Mouse (Mus musculus) midbrain, embryonic 16.5 days (tissue): ENCODE results near the gene Notch3. TPM values are rescaled to one million over a fixed set of nuclear protein-coding genes. Genes with fewer than 3 reads are reported as not detected.

Experiments
- ATAC-seq: fragments of 200-750 bp; cut with Nextera tagmentation; 2 replicates; pipeline ENCODE4 v1.8.0; 2017; ENCODE audit warnings: moderate TSS enrichment
- H3K27ac ChIP-seq: fragments of 300-500 bp; sonication (generic); 2 replicates; pipeline ENCODE4 v1.5.1; 2014; ENCODE audit warnings: mild to moderate bottlenecking, low read length, mixed read lengths
- H3K27me3 ChIP-seq: fragments of 300-500 bp; sonication (generic); 2 replicates; pipeline ENCODE4 v1.6.1; 2014; ENCODE audit warnings: low read depth, low read length, mixed read lengths; ENCODE audit not compliant: control insufficient read depth, insufficient read depth
- H3K36me3 ChIP-seq: fragments of 300-500 bp; sonication (generic); 2 replicates; pipeline ENCODE4 v1.6.1; 2014; ENCODE audit warnings: mild to moderate bottlenecking, low read length, moderate library complexity, mixed read lengths; ENCODE audit not compliant: control insufficient read depth, insufficient read depth
- H3K4me1 ChIP-seq: fragments of 300-500 bp; sonication (generic); 2 replicates; pipeline ENCODE4 v1.6.1; 2014; ENCODE audit warnings: mild to moderate bottlenecking, low read length, mixed read lengths; ENCODE audit not compliant: control insufficient read depth, insufficient read depth
- H3K4me2 ChIP-seq: fragments of 300-500 bp; sonication (generic); 2 replicates; pipeline ENCODE4 v1.6.1; 2014; ENCODE audit warnings: mild to moderate bottlenecking, low read length, mixed read lengths
- H3K4me3 ChIP-seq: fragments of 300-500 bp; sonication (generic); 2 replicates; pipeline ENCODE4 v1.5.1; 2014; ENCODE audit warnings: low read depth, mild to moderate bottlenecking, low read length, moderate library complexity, mixed read lengths
- H3K9ac ChIP-seq: fragments of 300-500 bp; sonication (generic); 2 replicates; pipeline ENCODE4 v1.6.1; 2014; ENCODE audit warnings: low read depth, low read length, mixed read lengths
- H3K9me3 ChIP-seq: fragments of 300-500 bp; sonication (generic); replicated peaks from 2 replicates; pipeline ENCODE4 v1.6.1; 2014; ENCODE audit warnings: mild to moderate bottlenecking, low read length, mixed read lengths; ENCODE audit not compliant: control insufficient read depth, poor library complexity, severe bottlenecking
- WGBS: fragments of 180-500 bp; shearing (Covaris S2); extraction: QIAGEN DNeasy Blood & Tissue Kit; methylation state at CpG from one replicate; pipeline ENCODE4 v1.1.7; 2014; 5-methylcytosine and 5-hydroxymethylcytosine counted together
- polyA plus RNA-seq: library from polyadenylated mRNA; unstranded; fragments of >200 nt; fragmentation: Nextera tagmentation; extraction: Ambion mirVana; gene quantifications from 2 replicates; pipeline ENCODE4 v1.2.1, GENCODE M21; 2015

The Notch3 gene
- polyA plus RNA-seq, 1 experiment from 2014 or later: 6.9 TPM

DNA sequence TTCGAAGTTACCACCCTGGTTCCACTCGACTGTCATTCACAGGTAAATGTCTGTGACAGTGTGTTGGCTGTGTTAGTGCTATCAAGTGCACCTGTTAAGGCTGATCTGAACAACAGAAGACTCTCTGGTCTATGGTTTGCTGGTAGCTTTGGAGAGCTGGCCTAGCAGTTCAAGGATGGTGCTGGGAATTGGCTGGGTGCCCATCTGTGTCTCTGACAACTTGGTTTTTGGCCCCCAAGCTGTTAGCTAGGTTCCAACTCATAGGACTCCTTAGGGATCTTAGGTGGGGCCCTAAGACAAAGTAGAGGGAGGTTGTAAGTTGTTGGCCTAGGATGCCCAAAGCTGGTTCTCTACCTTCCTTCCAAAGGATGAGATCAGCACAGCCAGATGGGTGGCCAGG lies 33.1 kb upstream of the Notch3 start:
- no peak for ATAC-seq
- WGBS: 95% methylated on average over 2 of the region's 2 CpGs
- Histone ChIP-seq H3K36me3 (peaks cover 38% of the 10 kb centered on the region), H3K4me1 (no peaks in the 10 kb centered on the region), H3K4me3 (no peak overlapping the region), H3K9me3 (no peaks in the 10 kb centered on the region), H3K4me2 (no peak overlapping the region), H3K9ac (no peak overlapping the region), H3K27ac (no peak overlapping the region), H3K27me3 (no peaks in the 10 kb centered on the region)

GRCm38 (mm10) chr17:32197156-32197555 lies 30.5 kb upstream of the Notch3 start:
- no peak overlapping the region for H3K9ac ChIP-seq
- H3K27me3 ChIP-seq: no peaks in the 10 kb centered on the region
- H3K36me3 ChIP-seq: peaks cover 38% of the 10 kb centered on the region
- 84% methylated on average over 14 of the region's 14 CpGs for WGBS
- H3K27ac ChIP-seq: no peak overlapping the region
- no peaks in the 10 kb centered on the region for H3K9me3 ChIP-seq
- ATAC-seq: no peak
- H3K4me1 ChIP-seq: no peaks in the 10 kb centered on the region
- no peak overlapping the region for H3K4me2 ChIP-seq
- H3K4me3 ChIP-seq: no peak overlapping the region

DNA sequence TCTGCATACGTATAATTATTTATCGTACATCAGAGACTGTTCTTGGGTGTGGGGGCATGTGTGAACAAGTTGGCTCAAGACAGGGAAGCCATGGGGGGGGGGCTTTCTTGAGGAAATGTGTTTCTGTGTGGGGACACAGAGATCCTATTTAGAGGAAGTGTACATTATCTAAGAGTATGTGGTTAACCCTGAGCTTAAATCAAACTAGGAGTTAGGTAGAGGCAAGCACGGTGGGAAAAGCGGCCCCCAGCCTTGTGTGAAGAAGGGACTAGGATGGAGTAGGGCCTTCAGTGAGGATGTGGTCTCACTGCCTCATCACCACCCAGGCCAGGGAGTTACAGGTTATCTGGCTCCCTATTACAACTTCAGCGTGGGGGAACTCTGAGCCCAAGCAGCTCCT lies 29.1 kb upstream of the Notch3 start:
- Histone ChIP-seq H3K9me3 (no peaks in the 10 kb centered on the region), H3K27me3 (no peaks in the 10 kb centered on the region), H3K36me3 (peaks cover 32% of the 10 kb centered on the region), H3K4me2 (no peak overlapping the region), H3K27ac (no peak overlapping the region), H3K4me1 (no peaks in the 10 kb centered on the region), H3K9ac (no peak overlapping the region), H3K4me3 (no peak overlapping the region)
- ATAC-seq: no peak
- WGBS: 94% methylated on average over 5 of the region's 5 CpGs

DNA sequence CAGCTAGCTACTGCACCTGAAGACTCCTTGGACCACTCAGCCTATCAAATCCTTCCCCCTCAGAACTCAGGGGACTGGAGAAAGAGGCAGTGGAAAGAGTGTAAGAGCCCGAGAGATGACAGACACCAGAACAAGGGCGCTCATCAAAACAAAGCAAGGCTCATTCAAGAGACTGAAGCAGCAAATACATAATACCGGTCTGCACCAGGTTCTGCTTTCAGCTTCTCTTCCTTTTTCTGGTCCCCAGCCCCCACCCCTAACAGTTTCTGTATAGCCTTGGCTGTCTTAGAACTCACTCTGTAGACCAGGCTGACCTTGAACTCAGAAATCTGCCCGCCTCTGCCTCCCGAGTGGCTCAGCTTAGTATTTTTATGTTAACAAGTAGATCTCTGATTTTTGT lies 26.4 kb upstream of the Notch3 start:
- 89% methylated on average over 5 of the region's 5 CpGs for WGBS
- H3K4me1 ChIP-seq: peaks cover 10% of the 10 kb centered on the region

GRCm38 (mm10) chr17:32189850-32190249 lies 23.2 kb upstream of the Notch3 start:
- no peak overlapping the region for H3K9ac ChIP-seq
- no peaks in the 10 kb centered on the region for H3K36me3 ChIP-seq
- H3K9me3 ChIP-seq: no peaks in the 10 kb centered on the region
- 23% methylated on average over 5 of the region's 5 CpGs for WGBS
- H3K27ac ChIP-seq: no peak overlapping the region
- peaks cover 10% of the 10 kb centered on the region for H3K4me1 ChIP-seq
- peaks cover 9% of the 10 kb centered on the region for H3K27me3 ChIP-seq
- no peak overlapping the region for H3K4me3 ChIP-seq
- peak overlapping the region; percentile 72 for H3K4me2 ChIP-seq
- ATAC-seq: no peak

More for the DNA sequence above, 26.4 kb upstream of the Notch3 start:
- Histone ChIP-seq H3K4me2 (no peak overlapping the region), H3K27ac (no peak overlapping the region), H3K36me3 (peaks cover 15% of the 10 kb centered on the region), H3K9ac (no peak overlapping the region), H3K27me3 (peaks cover 9% of the 10 kb centered on the region), H3K9me3 (no peaks in the 10 kb centered on the region), H3K4me3 (no peak overlapping the region)
- ATAC-seq: no peak

- peak; percentile 68 for ATAC-seq
- Histone ChIP-seq H3K36me3 (no peaks in the 10 kb centered on the region), H3K4me2 (peak within 1 kb of the TSS; percentile 72), H3K9me3 (no peaks in the 10 kb centered on the region), H3K4me3 (peak within 1 kb of the TSS; percentile 44), H3K4me1 (peaks cover 10% of the 10 kb centered on the region), H3K27me3 (peaks cover 9% of the 10 kb centered on the region), H3K27ac (no peak within 1 kb of the TSS), H3K9ac (peak within 1 kb of the TSS; percentile 63)
- WGBS: 5% methylated on average over 42 of the region's 42 CpGs
Observed at GRCm38 (mm10) chr17:32188863-32189636, 22.4 kb upstream of the Notch3 start, which contains the start of gene Ephx3. Gene Ephx3, minus strand, starts transcription at chr17:32189549.

- Histone ChIP-seq H3K9me3 (no peaks in the 10 kb centered on the region), H3K4me2 (no peak overlapping the region), H3K27me3 (no peaks in the 10 kb centered on the region), H3K4me3 (no peak overlapping the region), H3K4me1 (peaks cover 6% of the 10 kb centered on the region; the same call in 1 of the 2 replicates), H3K36me3 (no peaks in the 10 kb centered on the region), H3K27ac (no peak overlapping the region), H3K9ac (no peak overlapping the region)
- 37% methylated on average over 8 of the region's 8 CpGs for WGBS
- ATAC-seq: no peak
Observed at GRCm38 (mm10) chr17:32183017-32183416, 16.4 kb upstream of the Notch3 start.

- Histone ChIP-seq H3K27ac (peak overlapping the region; percentile 73), H3K4me3 (no peak overlapping the region), H3K9me3 (no peaks in the 10 kb centered on the region), H3K4me2 (no peak overlapping the region), H3K4me1 (peaks cover 6% of the 10 kb centered on the region; the same call in 1 of the 2 replicates), H3K36me3 (no peaks in the 10 kb centered on the region), H3K9ac (no peak overlapping the region), H3K27me3 (no peaks in the 10 kb centered on the region)
- peak; percentile 83 for ATAC-seq
- 15% methylated on average over 11 of the region's 11 CpGs for WGBS
Observed at GRCm38 (mm10) chr17:32179621-32180491, 13.2 kb upstream of the Notch3 start.

DNA sequence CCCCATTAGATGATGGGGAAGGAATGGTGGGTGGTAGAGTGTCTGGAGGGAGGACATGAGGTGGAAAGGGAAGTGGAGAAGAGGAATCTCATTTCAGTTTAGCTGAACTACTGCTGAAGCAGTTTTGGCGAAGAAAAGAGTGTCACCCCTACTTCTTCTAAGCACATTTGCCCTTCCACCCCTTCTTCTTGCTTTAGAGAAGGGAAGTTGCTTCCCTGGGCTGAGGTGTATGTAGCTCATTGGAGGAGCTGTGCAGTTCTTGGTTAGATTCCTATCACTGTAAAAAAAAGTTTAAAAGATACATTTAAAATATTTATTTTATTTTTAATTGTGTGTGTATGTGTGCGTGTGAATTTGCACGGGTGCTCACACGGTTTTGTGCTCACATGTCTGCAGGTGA lies 10.3 kb upstream of the Notch3 start:
- 94% methylated on average over 4 of the region's 4 CpGs for WGBS
- Histone ChIP-seq H3K27ac (no peak overlapping the region), H3K4me1 (peaks cover 6% of the 10 kb centered on the region; the same call in 1 of the 2 replicates), H3K36me3 (no peaks in the 10 kb centered on the region), H3K27me3 (no peaks in the 10 kb centered on the region), H3K9ac (no peak overlapping the region), H3K9me3 (no peaks in the 10 kb centered on the region), H3K4me2 (no peak overlapping the region), H3K4me3 (no peak overlapping the region)
- no peak for ATAC-seq
